27 mouse cellular contexts compared by ENCODE assay signal in the genomic region with DNA sequence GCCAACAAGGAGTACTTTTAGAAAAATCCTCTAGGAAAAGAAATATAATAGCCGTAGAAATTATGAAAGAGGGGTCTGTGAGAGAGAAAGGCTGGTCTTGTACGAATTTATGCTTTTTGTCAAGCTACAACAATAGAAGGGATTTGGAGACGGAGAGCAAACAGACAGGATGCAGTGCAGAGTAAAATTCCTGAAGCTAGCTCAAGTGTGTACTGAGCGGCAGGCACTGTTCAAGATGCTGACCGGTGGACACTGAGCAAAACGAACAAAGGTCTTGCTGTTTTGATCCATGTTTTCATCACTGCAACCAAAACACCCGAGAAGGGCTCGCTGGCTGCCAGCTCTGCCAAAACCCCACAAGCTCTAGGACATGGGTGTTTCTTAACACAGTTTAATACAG. TPM values are rescaled to one million over a fixed set of nuclear protein-coding genes. Genes with fewer than 3 reads are reported as not detected.
DNase-seq lines count a peak whose midpoint lies in the region; ATAC-seq lines count a peak whose summit lies in the region.
"Had no signal": no experiment of that assay in that cellular context is flagged by ENCODE, and none has a peak within 500 bp of the region (broad histone marks: within the 10 kb centered on the region; RNA-seq: fewer than 3 reads in every experiment).

No protein-coding gene starts in this region.

- no peak overlapping the region for H3K4me2 ChIP-seq in intestine, embryonic 15.5 days (replicated peaks)
- H3K4me2 ChIP-seq: forebrain, embryonic 13.5 days; liver, embryonic 13.5 days; neural tube, embryonic 13.5 days had no signal

- no peak overlapping the region for H3K4me3 ChIP-seq in intestine, embryonic 15.5 days (replicated peaks)
- H3K4me3 ChIP-seq: erythroblast, embryonic 14.5 days; forebrain, embryonic 13.5 days; heart, embryonic 10.5 days; left cerebral cortex, adult 2 months; liver, embryonic 13.5 days; myocyte; neural tube, embryonic 13.5 days had no signal

- H3K4me1 ChIP-seq in intestine, embryonic 15.5 days (replicated peaks): no peaks in the 10 kb centered on the region
- H3K4me1 ChIP-seq: liver, embryonic 13.5 days had no signal

- DNase-seq in embryo, embryonic 10 days (ENCODE audit: low spot score): peak; percentile 18
- DNase-seq in embryo, embryonic 9.5 days (ENCODE audit: extremely low spot score): no peak
- peak; percentile 20 for DNase-seq in kidney, adult 9 months
- DNase-seq in kidney, postnatal 10 days: no peak
- DNase-seq in embryo, embryonic 11 days: peak; percentile 23
- DNase-seq in retina, embryonic 14.5 days (ENCODE audit: low spot score): peak; percentile 55
- DNase-seq: adrenal gland, postnatal 10 days; cerebellum, adult 2 months; cerebellum, postnatal 25 days; gastrocnemius, postnatal 10 days; liver, embryonic 13.5 days; lung, adult 2 months; lung, postnatal 14 days; right cerebral cortex, adult 18-20 months; right cerebral cortex, postnatal 4 days; thymus, adult 18-20 months; thymus, postnatal 36 days had no signal

- H3K27me3 ChIP-seq in intestine, embryonic 15.5 days (replicated peaks): no peaks in the 10 kb centered on the region
- H3K27me3 ChIP-seq: forebrain, embryonic 13.5 days; liver, embryonic 13.5 days; neural tube, embryonic 13.5 days had no signal

- no peak for ATAC-seq in intestine, embryonic 15.5 days
- ATAC-seq: hindbrain, postnatal 0 days; intestine, postnatal 0 days; midbrain, embryonic 16.5 days had no signal

- H3K36me3 ChIP-seq in intestine, embryonic 15.5 days: no peaks in the 10 kb centered on the region
- H3K36me3 ChIP-seq: heart, embryonic 10.5 days; liver, embryonic 13.5 days; neural tube, embryonic 13.5 days had no signal

- 71% methylated on average over 8 of the region's 8 CpGs for WGBS in intestine, embryonic 15.5 days

- no peak overlapping the region for H3K9ac ChIP-seq in intestine, embryonic 15.5 days
- H3K9ac ChIP-seq: forebrain, embryonic 13.5 days; liver, embryonic 13.5 days; neural tube, embryonic 13.5 days had no signal

- no peaks in the 10 kb centered on the region for H3K9me3 ChIP-seq in intestine, embryonic 15.5 days
- H3K9me3 ChIP-seq: forebrain, embryonic 13.5 days; heart, embryonic 10.5 days; liver, embryonic 13.5 days; neural tube, embryonic 13.5 days had no signal

- no peak overlapping the region for H3K27ac ChIP-seq in intestine, embryonic 15.5 days
- H3K27ac ChIP-seq: forebrain, embryonic 13.5 days; heart, embryonic 10.5 days; hindbrain, postnatal 0 days; left cerebral cortex, adult 2 months; liver, embryonic 13.5 days; neural tube, embryonic 13.5 days had no signal

RNA-seq across cellular contexts. Expression of a gene that starts 42.8 kb away (rescaled TPM):
- 13.7 and 14.3 TPM in 2 replicates for polyA plus RNA-seq in intestine, embryonic 15.5 days (2015; fragmentation: Nextera tagmentation; extraction: Ambion mirVana)

Comparison
In these comparisons a context has a peak if more than half of its experiments do, and no peak if none do; other contexts are left out.
1. DNase-seq: peak in embryo, embryonic 10 days (single experiment), kidney, adult 9 months (single experiment), embryo, embryonic 11 days (single experiment) and retina, embryonic 14.5 days (single experiment); none in embryo, embryonic 9.5 days (single experiment) and kidney, postnatal 10 days (single experiment).